Mouse (Mus musculus) thymus, adult 2 months (tissue): ENCODE results near the gene Cgref1.

ENCODE experiments used
- CTCF ChIP-seq: fragments of 200-500 bp; IDR thresholded peaks from 2 replicates; pipeline ENCODE4 v1.5.1; 2012; ENCODE audit warnings: mild to moderate bottlenecking, control low read depth, low read length, moderate library complexity, borderline replicate concordance; ENCODE audit not compliant: control insufficient read depth, poor library complexity, insufficient read depth; ENCODE audit errors: extremely low read depth
- POLR2A ChIP-seq: fragments of 200-500 bp; IDR thresholded peaks from 2 replicates; pipeline ENCODE4 v1.6.1; 2012; ENCODE audit warnings: mild to moderate bottlenecking, low read length, control low read depth, moderate library complexity; ENCODE audit not compliant: control insufficient read depth, poor library complexity, insufficient read depth; ENCODE audit errors: extremely low read depth

DNA sequence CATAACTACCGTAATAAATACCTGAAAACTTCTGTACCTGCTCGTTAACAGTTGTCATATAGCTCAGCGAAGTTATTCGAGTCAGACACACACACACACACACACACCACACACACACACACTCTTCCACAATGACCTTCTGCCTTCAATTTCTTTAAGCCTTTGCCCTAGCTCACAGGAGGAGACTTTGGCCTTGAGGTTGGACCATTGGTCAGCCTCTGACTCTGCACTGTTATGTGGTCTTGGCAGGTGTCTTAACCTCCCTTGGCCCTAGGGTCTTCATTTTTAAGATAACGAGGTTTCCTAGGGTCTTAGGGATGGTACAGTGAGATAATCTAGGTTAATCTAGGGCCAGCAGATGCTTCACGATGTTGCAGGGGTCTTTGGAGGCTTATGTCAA, 1.0 kb downstream of the Cgref1 start:
- TF ChIP-seq CTCF (no peak), POLR2A (no peak)
